Mouse (Mus musculus): ENCODE data around the gene Olfr1443. TPM values are rescaled to one million over a fixed set of nuclear protein-coding genes. Genes with fewer than 3 reads are reported as not detected.
A peak's percentile ranks its signal among the peaks of the same experiment; 100 is the strongest.

Gene Olfr1443
- polyA plus RNA-seq, 1 experiment from 2014 or later: not detected

GRCm38 (mm10) chr19:12722308-12722707 is 44.4 kb downstream of the Olfr1443 start:
- no peak overlapping the region for H3K4me3 ChIP-seq (ENCODE audit: low read depth, low read length)
- H3K27ac ChIP-seq (ENCODE audit: low read depth, low read length): no peak overlapping the region
- no peak overlapping the region for H3K4me2 ChIP-seq (replicated peaks; ENCODE audit: low read depth)
- peak; percentile 59 for TF ChIP-seq CTCF (IDR thresholded peaks at IDR 0.05; ENCODE audit: low read depth)
- no peaks in the 10 kb centered on the region for H3K36me3 ChIP-seq (ENCODE audit: control insufficient read depth, insufficient read depth)
- H3K27me3 ChIP-seq (replicated peaks; ENCODE audit: control insufficient read depth, insufficient read depth, low read length): no peaks in the 10 kb centered on the region
- H3K9ac ChIP-seq (ENCODE audit: low read depth, low read length): no peak overlapping the region
- WGBS: 74% methylated on average over 2 of the region's 3 CpGs
- no peak for ATAC-seq
- H3K4me1 ChIP-seq (replicated peaks; ENCODE audit: control insufficient read depth, insufficient read depth, low read length): no peaks in the 10 kb centered on the region
- H3K9me3 ChIP-seq (ENCODE audit: control insufficient read depth): no peaks in the 10 kb centered on the region

- H3K4me1 ChIP-seq (replicated peaks; ENCODE audit: control insufficient read depth, insufficient read depth, low read length): no peaks in the 10 kb centered on the region
- H3K4me3 ChIP-seq (ENCODE audit: low read depth, low read length): no peak overlapping the region
- no peak for TF ChIP-seq CTCF (IDR thresholded peaks at IDR 0.05; ENCODE audit: low read depth)
- H3K9ac ChIP-seq (ENCODE audit: low read depth, low read length): no peak overlapping the region
- no peak overlapping the region for H3K4me2 ChIP-seq (replicated peaks; ENCODE audit: low read depth)
- WGBS: 73% methylated on average over 1 of the region's 1 CpGs
- no peaks in the 10 kb centered on the region for H3K27me3 ChIP-seq (replicated peaks; ENCODE audit: control insufficient read depth, insufficient read depth, low read length)
- ATAC-seq: no peak
- no peaks in the 10 kb centered on the region for H3K36me3 ChIP-seq (ENCODE audit: control insufficient read depth, insufficient read depth)
- H3K9me3 ChIP-seq (ENCODE audit: control insufficient read depth): no peaks in the 10 kb centered on the region
- no peak overlapping the region for H3K27ac ChIP-seq (ENCODE audit: low read depth, low read length)
These were observed 47.9 kb downstream of the Olfr1443 start for GRCm38 (mm10) chr19:12725851-12726250.

GRCm38 (mm10) chr19:12731036-12731435 is 53.1 kb downstream of the Olfr1443 start:
- WGBS: 84% methylated on average over 1 of the region's 1 CpGs
- no peak overlapping the region for H3K4me3 ChIP-seq (ENCODE audit: low read depth, low read length)
- ATAC-seq: no peak
- TF ChIP-seq CTCF (IDR thresholded peaks at IDR 0.05; ENCODE audit: low read depth): no peak
- H3K27me3 ChIP-seq (replicated peaks; ENCODE audit: control insufficient read depth, insufficient read depth, low read length): no peaks in the 10 kb centered on the region
- no peaks in the 10 kb centered on the region for H3K36me3 ChIP-seq (ENCODE audit: control insufficient read depth, insufficient read depth)
- no peaks in the 10 kb centered on the region; the same call in 1 of the 2 replicates for H3K9me3 ChIP-seq (ENCODE audit: control insufficient read depth)
- no peak overlapping the region for H3K4me2 ChIP-seq (replicated peaks; ENCODE audit: low read depth)
- H3K27ac ChIP-seq (ENCODE audit: low read depth, low read length): no peak overlapping the region
- no peaks in the 10 kb centered on the region for H3K4me1 ChIP-seq (replicated peaks; ENCODE audit: control insufficient read depth, insufficient read depth, low read length)
- H3K9ac ChIP-seq (ENCODE audit: low read depth, low read length): no peak overlapping the region

- H3K9ac ChIP-seq (ENCODE audit: low read depth, low read length): no peak overlapping the region
- TF ChIP-seq CTCF (IDR thresholded peaks at IDR 0.05; ENCODE audit: low read depth): no peak
- WGBS: 70% methylated on average over 2 of the region's 2 CpGs
- no peak for ATAC-seq
- H3K27me3 ChIP-seq (replicated peaks; ENCODE audit: control insufficient read depth, insufficient read depth, low read length): no peaks in the 10 kb centered on the region
- no peak overlapping the region for H3K27ac ChIP-seq (ENCODE audit: low read depth, low read length)
- H3K36me3 ChIP-seq (ENCODE audit: control insufficient read depth, insufficient read depth): no peaks in the 10 kb centered on the region
- no peak overlapping the region for H3K4me3 ChIP-seq (ENCODE audit: low read depth, low read length)
- no peaks in the 10 kb centered on the region for H3K4me1 ChIP-seq (replicated peaks; ENCODE audit: control insufficient read depth, insufficient read depth, low read length)
- H3K9me3 ChIP-seq (ENCODE audit: control insufficient read depth): no peaks in the 10 kb centered on the region; the same call in 1 of the 2 replicates
- no peak overlapping the region for H3K4me2 ChIP-seq (replicated peaks; ENCODE audit: low read depth)
These were observed 54.0 kb downstream of the Olfr1443 start for GRCm38 (mm10) chr19:12731950-12732349.

Other genes with a start within 250 kb of the Olfr1443 start
- 2.2 and 2.7 TPM in 2 replicates for gene Mpeg1, start 217.3 kb upstream of the Olfr1443 start, polyA plus RNA-seq (2015; fragmentation: Nextera tagmentation; extraction: Ambion mirVana)
- gene Dtx4, start 176.7 kb upstream of the Olfr1443 start, polyA plus RNA-seq (2015; fragmentation: Nextera tagmentation; extraction: Ambion mirVana): 4.9 and 5.5 TPM in 2 replicates
- gene Fam111a, start 132.4 kb upstream of the Olfr1443 start, polyA plus RNA-seq (2015; fragmentation: Nextera tagmentation; extraction: Ambion mirVana): 6.2 and 6.8 TPM in 2 replicates
- gene Gm4952, start 78.1 kb upstream of the Olfr1443 start, polyA plus RNA-seq (2015; fragmentation: Nextera tagmentation; extraction: Ambion mirVana): 0.13 TPM in 1 of 2 replicates, not detected in the other
- 2.8 and 3.5 TPM in 2 replicates for gene Glyat, start 44.8 kb upstream of the Olfr1443 start, polyA plus RNA-seq (2015; fragmentation: Nextera tagmentation; extraction: Ambion mirVana)
- not detected in 2 replicates for gene Olfr1442, start 7.7 kb upstream of the Olfr1443 start, polyA plus RNA-seq (2015; fragmentation: Nextera tagmentation; extraction: Ambion mirVana)
- gene Keg1, start 17.7 kb downstream of the Olfr1443 start, polyA plus RNA-seq (2015; fragmentation: Nextera tagmentation; extraction: Ambion mirVana): 0.55 and 0.59 TPM in 2 replicates
- gene Cntf, start 87.5 kb downstream of the Olfr1443 start, polyA plus RNA-seq (2015; fragmentation: Nextera tagmentation; extraction: Ambion mirVana): 0.93 and 1.1 TPM in 2 replicates
- gene Zfp91, start 118.0 kb downstream of the Olfr1443 start, polyA plus RNA-seq (2015; fragmentation: Nextera tagmentation; extraction: Ambion mirVana): 13.6 and 15.1 TPM in 2 replicates
- 1.7 and 1.9 TPM in 2 replicates for gene Lpxn, start 118.1 kb downstream of the Olfr1443 start, polyA plus RNA-seq (2015; fragmentation: Nextera tagmentation; extraction: Ambion mirVana)
- gene Gm5244, start 168.6 kb downstream of the Olfr1443 start, polyA plus RNA-seq (2015; fragmentation: Nextera tagmentation; extraction: Ambion mirVana): not detected in 2 replicates
- gene Olfr1444, start 179.2 kb downstream of the Olfr1443 start, polyA plus RNA-seq (2015; fragmentation: Nextera tagmentation; extraction: Ambion mirVana): not detected in 2 replicates
- not detected in 2 replicates for gene Olfr1445, start 205.7 kb downstream of the Olfr1443 start, polyA plus RNA-seq (2015; fragmentation: Nextera tagmentation; extraction: Ambion mirVana)
- not detected in 2 replicates for gene Olfr1446, start 215.4 kb downstream of the Olfr1443 start, polyA plus RNA-seq (2015; fragmentation: Nextera tagmentation; extraction: Ambion mirVana)
- not detected in 2 replicates for gene Olfr1447, start 225.6 kb downstream of the Olfr1443 start, polyA plus RNA-seq (2015; fragmentation: Nextera tagmentation; extraction: Ambion mirVana)
- not detected in 2 replicates for gene Olfr1448, start 246.3 kb downstream of the Olfr1443 start, polyA plus RNA-seq (2015; fragmentation: Nextera tagmentation; extraction: Ambion mirVana)

All from intestine, postnatal 0 days (tissue).